Mouse (Mus musculus) midbrain, embryonic 16.5 days (tissue): ENCODE results near the gene Wnk4. TPM values are rescaled to one million over a fixed set of nuclear protein-coding genes. Genes with fewer than 3 reads are reported as not detected.

Experiments used
- ATAC-seq: fragments of 200-750 bp; cut with Nextera tagmentation; 2 replicates; pipeline ENCODE4 v1.8.0; 2017; ENCODE audit warnings: moderate TSS enrichment
- H3K27ac ChIP-seq: fragments of 300-500 bp; sonication (generic); 2 replicates; pipeline ENCODE4 v1.5.1; 2014; ENCODE audit warnings: mild to moderate bottlenecking, low read length, mixed read lengths
- H3K27me3 ChIP-seq: fragments of 300-500 bp; sonication (generic); 2 replicates; pipeline ENCODE4 v1.6.1; 2014; ENCODE audit warnings: low read depth, low read length, mixed read lengths; ENCODE audit not compliant: control insufficient read depth, insufficient read depth
- H3K36me3 ChIP-seq: fragments of 300-500 bp; sonication (generic); 2 replicates; pipeline ENCODE4 v1.6.1; 2014; ENCODE audit warnings: mild to moderate bottlenecking, low read length, moderate library complexity, mixed read lengths; ENCODE audit not compliant: control insufficient read depth, insufficient read depth
- H3K4me1 ChIP-seq: fragments of 300-500 bp; sonication (generic); 2 replicates; pipeline ENCODE4 v1.6.1; 2014; ENCODE audit warnings: mild to moderate bottlenecking, low read length, mixed read lengths; ENCODE audit not compliant: control insufficient read depth, insufficient read depth
- H3K4me2 ChIP-seq: fragments of 300-500 bp; sonication (generic); 2 replicates; pipeline ENCODE4 v1.6.1; 2014; ENCODE audit warnings: mild to moderate bottlenecking, low read length, mixed read lengths
- H3K4me3 ChIP-seq: fragments of 300-500 bp; sonication (generic); 2 replicates; pipeline ENCODE4 v1.5.1; 2014; ENCODE audit warnings: low read depth, mild to moderate bottlenecking, low read length, moderate library complexity, mixed read lengths
- H3K9ac ChIP-seq: fragments of 300-500 bp; sonication (generic); 2 replicates; pipeline ENCODE4 v1.6.1; 2014; ENCODE audit warnings: low read depth, low read length, mixed read lengths
- H3K9me3 ChIP-seq: fragments of 300-500 bp; sonication (generic); replicated peaks from 2 replicates; pipeline ENCODE4 v1.6.1; 2014; ENCODE audit warnings: mild to moderate bottlenecking, low read length, mixed read lengths; ENCODE audit not compliant: control insufficient read depth, poor library complexity, severe bottlenecking
- WGBS: fragments of 180-500 bp; shearing (Covaris S2); extraction: QIAGEN DNeasy Blood & Tissue Kit; methylation state at CpG from one replicate; pipeline ENCODE4 v1.1.7; 2014; 5-methylcytosine and 5-hydroxymethylcytosine counted together
- polyA plus RNA-seq: library from polyadenylated mRNA; unstranded; fragments of >200 nt; fragmentation: Nextera tagmentation; extraction: Ambion mirVana; gene quantifications from 2 replicates; pipeline ENCODE4 v1.2.1, GENCODE M21; 2015

Gene Wnk4
- 6.4 and 7.4 TPM in 2 replicates for polyA plus RNA-seq

GRCm38 (mm10) chr11:101259948-101260825, at the start of gene Wnk4:
Gene Wnk4, plus strand, starts transcription at chr11:101260567.
- H3K27ac ChIP-seq, result no peak within 1 kb of the TSS
- ATAC-seq, result peak; percentile 69
- H3K36me3 ChIP-seq, result 0 out of 2 replicates have a peak, but pooled peaks cover 3% of the 10 kb centered on the region

GRCm38 (mm10) chr11:101211970-101212369, 48.4 kb upstream of the Wnk4 start:
- Histone ChIP-seq H3K36me3 (peaks cover 7% of the 10 kb centered on the region), H3K27me3 (no peaks in the 10 kb centered on the region), H3K4me1 (no peaks in the 10 kb centered on the region), H3K9me3 (no peaks in the 10 kb centered on the region), H3K9ac (no peak overlapping the region), H3K27ac (no peak overlapping the region), H3K4me2 (no peak overlapping the region), H3K4me3 (no peak overlapping the region)
- ATAC-seq, result no peak
- WGBS, result 42% methylated on average over 3 of the region's 3 CpGs

More at GRCm38 (mm10) chr11:101259948-101260825, at the start of gene Wnk4:
- H3K9ac ChIP-seq, result peak within 1 kb of the TSS; percentile 62
- H3K27me3 ChIP-seq, result peaks cover 32% of the 10 kb centered on the region
- H3K4me3 ChIP-seq, result peak within 1 kb of the TSS; percentile 42
- H3K4me2 ChIP-seq, result peak within 1 kb of the TSS; percentile 85
- H3K4me1 ChIP-seq, result peaks cover 17% of the 10 kb centered on the region
- 1% methylated on average over 43 of the region's 43 CpGs for WGBS
- no peaks in the 10 kb centered on the region for H3K9me3 ChIP-seq

GRCm38 (mm10) chr11:101216936-101217335, 43.4 kb upstream of the Wnk4 start:
- no peaks in the 10 kb centered on the region for H3K4me1 ChIP-seq
- H3K27ac ChIP-seq, result no peak overlapping the region
- 89% methylated on average over 5 of the region's 5 CpGs for WGBS
- H3K4me2 ChIP-seq, result no peak overlapping the region
- no peak overlapping the region for H3K9ac ChIP-seq
- H3K9me3 ChIP-seq, result no peaks in the 10 kb centered on the region
- no peak overlapping the region for H3K4me3 ChIP-seq
- no peak for ATAC-seq
- H3K27me3 ChIP-seq, result no peaks in the 10 kb centered on the region
- H3K36me3 ChIP-seq, result peaks cover 9% of the 10 kb centered on the region

GRCm38 (mm10) chr11:101218436-101219055, 41.8 kb upstream of the Wnk4 start:
- Histone ChIP-seq H3K4me1 (no peaks in the 10 kb centered on the region), H3K27me3 (no peaks in the 10 kb centered on the region), H3K36me3 (peaks cover 9% of the 10 kb centered on the region), H3K4me3 (no peak overlapping the region), H3K9ac (no peak overlapping the region), H3K9me3 (no peaks in the 10 kb centered on the region), H3K4me2 (no peak overlapping the region), H3K27ac (no peak overlapping the region)
- 84% methylated on average over 10 of the region's 10 CpGs for WGBS
- ATAC-seq, result no peak

- H3K4me3 ChIP-seq, result no peak overlapping the region
- no peak for ATAC-seq
- H3K9ac ChIP-seq, result no peak overlapping the region
- peaks cover 9% of the 10 kb centered on the region for H3K36me3 ChIP-seq
- peaks cover 5% of the 10 kb centered on the region; the same call in 1 of the 2 replicates for H3K4me1 ChIP-seq
- H3K27ac ChIP-seq, result no peak overlapping the region
- no peaks in the 10 kb centered on the region for H3K9me3 ChIP-seq
- 66% methylated on average over 2 of the region's 2 CpGs for WGBS
- no peaks in the 10 kb centered on the region for H3K27me3 ChIP-seq
- H3K4me2 ChIP-seq, result no peak overlapping the region
These were observed 39.5 kb upstream of the Wnk4 start for GRCm38 (mm10) chr11:101220853-101221252.

- Histone ChIP-seq H3K27me3 (no peaks in the 10 kb centered on the region), H3K4me3 (no peak overlapping the region), H3K36me3 (peaks cover 6% of the 10 kb centered on the region), H3K9me3 (no peaks in the 10 kb centered on the region), H3K4me2 (no peak overlapping the region), H3K9ac (no peak overlapping the region), H3K27ac (no peak overlapping the region), H3K4me1 (peaks cover 5% of the 10 kb centered on the region; the same call in 1 of the 2 replicates)
- no peak for ATAC-seq
- 91% methylated on average over 8 of the region's 8 CpGs for WGBS
These were observed 38.9 kb upstream of the Wnk4 start for GRCm38 (mm10) chr11:101221306-101221986.

- no peaks in the 10 kb centered on the region for H3K9me3 ChIP-seq
- H3K4me1 ChIP-seq, result peaks cover 5% of the 10 kb centered on the region; the same call in 1 of the 2 replicates
- ATAC-seq, result no peak
- H3K27ac ChIP-seq, result no peak overlapping the region
- no peak overlapping the region for H3K4me3 ChIP-seq
- H3K27me3 ChIP-seq, result no peaks in the 10 kb centered on the region
- 92% methylated on average over 3 of the region's 3 CpGs for WGBS
- no peaks in the 10 kb centered on the region for H3K36me3 ChIP-seq
- no peak overlapping the region for H3K4me2 ChIP-seq
- H3K9ac ChIP-seq, result no peak overlapping the region
These were observed 36.0 kb upstream of the Wnk4 start for GRCm38 (mm10) chr11:101224337-101224736.

- 18% methylated on average over 25 of the region's 25 CpGs for WGBS
- H3K27ac ChIP-seq, result peak overlapping the region; percentile 53
These were observed 34.9 kb upstream of the Wnk4 start for GRCm38 (mm10) chr11:101225331-101226064.

More at GRCm38 (mm10) chr11:101225331-101226064, 34.9 kb upstream of the Wnk4 start:
- peak overlapping the region; percentile 84 for H3K4me3 ChIP-seq
- H3K4me2 ChIP-seq, result peak overlapping the region; percentile 81
- H3K27me3 ChIP-seq, result peaks cover 2% of the 10 kb centered on the region; the same call in 1 of the 2 replicates
- peak overlapping the region; percentile 95 for H3K9ac ChIP-seq
- H3K4me1 ChIP-seq, result peaks cover 5% of the 10 kb centered on the region; the same call in 1 of the 2 replicates
- H3K36me3 ChIP-seq, result no peaks in the 10 kb centered on the region
- no peaks in the 10 kb centered on the region for H3K9me3 ChIP-seq
- ATAC-seq, result no peak; the same call in 1 of the 2 replicates
